Mouse (Mus musculus) heart, postnatal 0 days (tissue): Measurements from ENCODE around the gene Aldob. TPM values are rescaled to one million over a fixed set of nuclear protein-coding genes. Genes with fewer than 3 reads are reported as not detected.
A peak's percentile ranks its signal among the peaks of the same experiment; 100 is the strongest.

Source experiments
- ATAC-seq: fragments of 200-750 bp; cut with Nextera tagmentation; 2 replicates; pipeline ENCODE4 v1.8.0; 2017; ENCODE audit warnings: low read depth, moderate number of reproducible peaks, moderate library complexity; ENCODE audit not compliant: insufficient read depth
- DNase-seq: peaks from one replicate; pipeline ENCODE4 v3.0.0-alpha.2; 2016; ENCODE audit warnings: low spot score
- H3K27ac ChIP-seq: fragments of 300-500 bp; sonication (generic); 2 replicates; pipeline ENCODE4 v1.5.1; 2014; ENCODE audit warnings: low read depth, mild to moderate bottlenecking
- H3K27me3 ChIP-seq: fragments of 300-500 bp; sonication (generic); 2 replicates; pipeline ENCODE4 v1.6.1; 2014; ENCODE audit warnings: low read length, mixed read lengths; ENCODE audit not compliant: control insufficient read depth, insufficient read depth
- H3K36me3 ChIP-seq: fragments of 300-500 bp; sonication (generic); replicated peaks from 2 replicates; pipeline ENCODE4 v1.6.1; 2014; ENCODE audit warnings: low read length, mixed read lengths; ENCODE audit not compliant: control insufficient read depth, insufficient read depth
- H3K4me1 ChIP-seq: fragments of 300-500 bp; sonication (generic); 2 replicates; pipeline ENCODE4 v1.6.1; 2014; ENCODE audit warnings: antibody characterized with exemption; ENCODE audit not compliant: control insufficient read depth, insufficient read depth
- H3K4me2 ChIP-seq: fragments of 300-500 bp; sonication (generic); 2 replicates; pipeline ENCODE4 v1.6.1; 2014; ENCODE audit warnings: low read depth, mild to moderate bottlenecking, low read length, moderate library complexity
- H3K4me3 ChIP-seq: fragments of 300-500 bp; sonication (generic); 2 replicates; pipeline ENCODE4 v1.5.1; 2014; ENCODE audit warnings: low read depth, low read length
- H3K9ac ChIP-seq: fragments of 300-500 bp; sonication (generic); replicated peaks from 2 replicates; pipeline ENCODE4 v1.6.1; 2014; ENCODE audit warnings: low read depth, low read length, mixed read lengths
- H3K9me3 ChIP-seq: fragments of 300-500 bp; sonication (generic); replicated peaks from 2 replicates; pipeline ENCODE4 v1.6.1; 2016; ENCODE audit warnings: low read length; ENCODE audit not compliant: control insufficient read depth
- CTCF ChIP-seq: IDR thresholded peaks from 2 replicates; pipeline ENCODE4 v1.5.1; 2016; ENCODE audit warnings: antibody characterized with exemption, control low read depth, low read depth
- EP300 ChIP-seq: IDR thresholded peaks from 2 replicates; pipeline ENCODE4 v1.6.1; 2016; ENCODE audit warnings: antibody characterized with exemption, low read depth
- WGBS: fragments of 180-500 bp; shearing (Covaris S2); extraction: QIAGEN DNeasy Blood & Tissue Kit; methylation state at CpG from one replicate; pipeline ENCODE4 v1.1.7; 2014; 5-methylcytosine and 5-hydroxymethylcytosine counted together
- polyA plus RNA-seq: library from polyadenylated mRNA; unstranded; fragments of >200 nt; fragmentation: Nextera tagmentation; extraction: Ambion mirVana; gene quantifications from 2 replicates; pipeline ENCODE4 v1.2.1, GENCODE M21; 2015
- total RNA-seq: library from RNA; depleted of rRNA; stranded (reverse); fragments of >200 nt; gene quantifications from 2 replicates; pipeline ENCODE4 v1.2.3, GENCODE M21; 2014; ENCODE audit warnings: low replicate concordance

The Aldob gene
- total and polyA plus RNA-seq, 2 experiments from 2014 or later = 0.22 to 2.3 TPM

- TF ChIP-seq EP300 (no peak), CTCF (no peak)
- no peak overlapping the region for H3K4me2 ChIP-seq
- peaks cover 11% of the 10 kb centered on the region; the same call in 1 of the 2 replicates for H3K4me1 ChIP-seq
- DNase-seq (no peak), ATAC-seq (no peak)
- WGBS = 87% methylated on average over 4 of the region's 4 CpGs
- peaks cover 2% of the 10 kb centered on the region for H3K36me3 ChIP-seq
- no peak overlapping the region for H3K27ac ChIP-seq
- no peaks in the 10 kb centered on the region for H3K27me3 ChIP-seq
- H3K9me3 ChIP-seq = peaks cover 9% of the 10 kb centered on the region; the same call in 1 of the 2 replicates
- H3K4me3 ChIP-seq = no peak overlapping the region
- no peak overlapping the region for H3K9ac ChIP-seq
Observed at GRCm38 (mm10) chr4:49535675-49536294, 13.6 kb downstream of the Aldob start.

DNA sequence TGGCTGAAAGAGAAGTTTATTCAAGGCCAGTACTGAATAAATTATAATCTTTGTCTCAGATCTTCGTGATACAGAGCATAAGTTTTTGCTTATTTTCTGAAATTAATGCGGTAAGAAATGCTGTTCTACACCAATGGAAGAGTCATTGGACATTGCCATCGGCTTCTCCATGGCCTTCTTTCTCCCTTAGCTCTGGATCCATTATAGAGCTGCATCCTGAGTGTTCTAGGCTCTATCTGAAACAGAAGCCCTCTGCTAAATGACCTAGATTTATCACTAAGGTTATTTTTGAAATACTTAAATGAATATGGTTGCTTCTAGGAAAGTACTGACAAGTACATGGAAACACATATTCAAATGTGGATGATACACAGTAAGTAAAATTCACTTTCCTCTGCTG is 14.3 kb downstream of the Aldob start:
- Histone ChIP-seq H3K9ac (no peak overlapping the region), H3K36me3 (peaks cover 10% of the 10 kb centered on the region), H3K4me1 (peaks cover 5% of the 10 kb centered on the region; the same call in 1 of the 2 replicates), H3K4me3 (no peak overlapping the region), H3K9me3 (peaks cover 13% of the 10 kb centered on the region; the same call in 1 of the 2 replicates), H3K27ac (no peak overlapping the region), H3K4me2 (no peak overlapping the region), H3K27me3 (no peaks in the 10 kb centered on the region)
- 82% methylated on average over 3 of the region's 3 CpGs for whole genome bisulfite sequencing
- DNase-seq = no peak
- no peak for TF ChIP-seq CTCF
- TF ChIP-seq EP300 = no peak
- ATAC-seq = no peak

DNA sequence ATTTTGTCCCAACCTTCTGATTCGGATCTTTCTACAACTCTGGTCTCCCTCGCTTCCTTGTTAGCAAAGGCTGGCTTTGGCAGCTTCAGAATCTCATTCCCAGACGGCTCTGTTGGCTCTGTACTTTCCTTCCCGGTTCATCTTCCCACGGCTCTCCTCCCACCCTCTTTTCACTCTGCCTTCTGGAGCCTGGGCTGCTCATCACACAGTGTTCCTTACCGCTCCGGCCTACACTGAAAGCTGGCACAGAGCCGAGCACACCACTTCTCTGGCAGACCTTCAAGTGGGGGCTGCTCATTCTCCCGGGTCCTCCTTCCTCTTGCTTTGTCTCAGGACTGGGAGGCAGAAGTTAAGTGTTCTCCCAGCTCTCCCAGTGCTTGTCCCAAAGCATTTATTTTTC is 26.8 kb downstream of the Aldob start:
- H3K9ac ChIP-seq = no peak overlapping the region
- H3K4me3 ChIP-seq = no peak overlapping the region
- DNase-seq (no peak), ATAC-seq (no peak)
- no peaks in the 10 kb centered on the region for H3K27me3 ChIP-seq
- peaks cover 20% of the 10 kb centered on the region for H3K36me3 ChIP-seq
- H3K27ac ChIP-seq = no peak overlapping the region
- 57% methylated on average over 9 of the region's 9 CpGs for WGBS
- peak overlapping the region; percentile 90; the same call in 1 of the 2 replicates for H3K4me2 ChIP-seq
- no peaks in the 10 kb centered on the region for H3K9me3 ChIP-seq
- TF ChIP-seq EP300 (no peak), CTCF (no peak)
- peaks cover 17% of the 10 kb centered on the region for H3K4me1 ChIP-seq

GRCm38 (mm10) chr4:49521346-49521745 is 28.0 kb downstream of the Aldob start:
- H3K4me1 ChIP-seq = peaks cover 17% of the 10 kb centered on the region
- peak overlapping the region; percentile 90 for H3K4me2 ChIP-seq
- peak overlapping the region; percentile 83 for H3K4me3 ChIP-seq
- ATAC-seq (peak; percentile 49), DNase-seq (no peak)
- no peaks in the 10 kb centered on the region for H3K27me3 ChIP-seq
- no peaks in the 10 kb centered on the region for H3K9me3 ChIP-seq
- under 1% methylated on average over 17 of the region's 17 CpGs for WGBS
- peak overlapping the region; percentile 74 for H3K9ac ChIP-seq
- peak; percentile 19; the same call in 1 of the 2 replicates for TF ChIP-seq CTCF
- no peak for TF ChIP-seq EP300
- H3K36me3 ChIP-seq = peaks cover 20% of the 10 kb centered on the region
- peak overlapping the region; percentile 58 for H3K27ac ChIP-seq

- peak within 1 kb of the TSS; percentile 90 for H3K4me2 ChIP-seq
- peaks cover 17% of the 10 kb centered on the region for H3K4me1 ChIP-seq
- TF ChIP-seq CTCF (no peak), EP300 (peak; percentile 13; the same call in 1 of the 2 replicates)
- H3K27ac ChIP-seq = peak within 1 kb of the TSS; percentile 77
- ATAC-seq = peak; percentile 99
- H3K36me3 ChIP-seq = peaks cover 15% of the 10 kb centered on the region
- no peaks in the 10 kb centered on the region for H3K27me3 ChIP-seq
- WGBS = under 1% methylated on average over 41 of the region's 41 CpGs
- peak; percentile 98 for DNase-seq
- no peaks in the 10 kb centered on the region for H3K9me3 ChIP-seq
- H3K4me3 ChIP-seq = peak within 1 kb of the TSS; percentile 83
- peak within 1 kb of the TSS; percentile 74 for H3K9ac ChIP-seq
Observed at GRCm38 (mm10) chr4:49520572-49521340, 28.6 kb downstream of the Aldob start, which contains the start of the genes Mrpl50 and Zfp189. TSS of gene Mrpl50 (minus strand) at chr4:49521093. TSS of gene Zfp189 (plus strand) at chr4:49521176.
